Mouse (Mus musculus) spleen, adult 2 months (tissue): ENCODE data around the gene Fxyd3.

Experiments
- CTCF ChIP-seq: fragments of 200-500 bp; IDR thresholded peaks from 2 replicates; pipeline ENCODE4 v1.5.1; 2011; ENCODE audit warnings: mild to moderate bottlenecking, inconsistent platforms; ENCODE audit not compliant: insufficient read depth, insufficient read length, insufficient replicate concordance; ENCODE audit errors: extremely low read depth
- POLR2A ChIP-seq: fragments of 200-500 bp; IDR thresholded peaks from 2 replicates; pipeline ENCODE4 v1.6.1; 2011; ENCODE audit warnings: low read depth, low read length, inconsistent platforms

DNA sequence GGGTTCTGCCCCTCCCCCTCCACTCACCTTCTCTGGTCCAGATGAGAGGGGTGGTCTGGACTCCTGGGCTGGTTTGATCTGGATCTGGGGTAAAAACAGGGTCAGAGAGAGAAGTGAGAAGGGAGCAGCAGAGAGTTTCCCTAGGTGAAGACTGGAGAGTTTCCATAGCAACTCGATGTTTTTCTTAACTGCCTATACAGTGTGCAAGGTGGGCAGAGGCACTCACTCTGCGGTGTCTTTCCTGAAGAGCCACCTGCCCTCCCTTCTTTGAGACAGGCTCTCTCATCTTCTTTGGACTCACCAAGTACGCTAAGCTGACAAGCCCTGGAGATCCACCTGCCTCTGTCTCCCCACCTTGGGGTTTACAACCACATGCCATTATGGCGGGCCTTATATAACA, 37.5 kb downstream of the Fxyd3 start:
- TF ChIP-seq CTCF (no peak), POLR2A (no peak)
